Mouse (Mus musculus): ENCODE measurements around the gene Blcap. TPM values are rescaled to one million over a fixed set of nuclear protein-coding genes. Genes with fewer than 3 reads are reported as not detected.
A peak's percentile ranks its signal among the peaks of the same experiment; 100 is the strongest.

Blcap gene
- polyA plus RNA-seq, 1 experiment from 2014 or later: 25.9 TPM

DNA sequence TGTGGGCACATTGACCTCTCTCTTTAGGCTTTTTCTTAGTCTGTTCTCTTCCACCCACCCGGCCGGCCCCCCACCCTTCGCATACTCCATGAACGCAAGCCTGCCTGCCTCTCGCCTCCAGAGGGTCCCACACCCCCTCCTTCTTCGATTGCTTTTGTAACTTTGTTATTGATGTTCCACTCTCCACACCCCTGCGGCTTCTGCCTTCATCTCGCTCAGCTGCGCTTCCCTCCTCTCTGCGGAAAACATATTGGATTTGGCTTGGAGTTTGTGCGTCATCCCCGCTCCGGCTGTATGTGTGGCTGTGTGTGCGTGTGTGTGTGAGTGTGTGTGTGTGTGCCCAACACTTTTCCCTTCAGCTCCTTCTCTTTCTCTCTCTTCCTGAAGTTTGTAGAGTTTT lies 64.3 kb downstream of the Blcap start:
- no peak overlapping the region; the same call in 1 of the 2 replicates for H3K4me2 ChIP-seq
- H3K36me3 ChIP-seq (ENCODE audit: control insufficient read depth, insufficient read depth, low read length): no peaks in the 10 kb centered on the region
- 43% methylated on average over 14 of the region's 14 CpGs for WGBS
- no peak overlapping the region for H3K4me3 ChIP-seq (ENCODE audit: low read depth, low read length)
- DNase-seq (ENCODE audit: low spot score) (no peak), ATAC-seq (replicated peaks; ENCODE audit: low FRiP score) (no peak)
- H3K27me3 ChIP-seq (replicated peaks; ENCODE audit: control insufficient read depth, insufficient read depth, low read length): no peaks in the 10 kb centered on the region
- H3K4me1 ChIP-seq (replicated peaks; ENCODE audit: control insufficient read depth, insufficient read depth, low read length): peaks cover 3% of the 10 kb centered on the region; the same call in 1 of the 2 replicates
- H3K9ac ChIP-seq (ENCODE audit: low read depth, low read length): no peak overlapping the region
- H3K9me3 ChIP-seq (ENCODE audit: control insufficient read depth, low read length): no peaks in the 10 kb centered on the region
- no peak overlapping the region for H3K27ac ChIP-seq (ENCODE audit: low read depth, low read length)

Small RNAs within 50 kb of the gene (microRNA-seq; reads per million reads assigned to microRNA genes)
- 17.2 reads per million, percentile 29 among the genes with 10 or more reads in this experiment for gene Gm23134 (ENCODE audit: borderline number of aligned reads)

Other genes with a start within 250 kb of the Blcap start
- not detected in 2 replicates for gene Ghrh, start 223.8 kb downstream of the Blcap start, polyA plus RNA-seq (2014; fragmentation: Nextera tagmentation; extraction: Ambion mirVana)
- 21.2 and 23.0 TPM in 2 replicates for gene Manbal, start 203.7 kb downstream of the Blcap start, polyA plus RNA-seq (2014; fragmentation: Nextera tagmentation; extraction: Ambion mirVana)
- gene Src, start 152.8 kb downstream of the Blcap start, polyA plus RNA-seq (2014; fragmentation: Nextera tagmentation; extraction: Ambion mirVana): 4.4 and 4.8 TPM in 2 replicates
- gene Nnat, start 11.2 kb downstream of the Blcap start, polyA plus RNA-seq (2014; fragmentation: Nextera tagmentation; extraction: Ambion mirVana): 143 and 171 TPM in 2 replicates
- 56.3 and 65.0 TPM in 2 replicates for gene Ctnnbl1, start 166.1 kb upstream of the Blcap start, polyA plus RNA-seq (2014; fragmentation: Nextera tagmentation; extraction: Ambion mirVana)

All from liver, embryonic 11.5 days (tissue).